Mouse (Mus musculus) lung, embryonic 14.5 days (tissue): ENCODE data around the gene Gps1. TPM values are rescaled to one million over a fixed set of nuclear protein-coding genes. Genes with fewer than 3 reads are reported as not detected.

Experiments
- ATAC-seq: fragments of 200-750 bp; cut with Nextera tagmentation; 2 replicates; pipeline ENCODE4 v1.8.0; 2017; ENCODE audit warnings: mild to moderate bottlenecking, moderate TSS enrichment, moderate library complexity; ENCODE audit not compliant: insufficient read depth
- DNase-seq: peaks from one replicate; pipeline ENCODE4 v3.0.0-alpha.2; 2015
- H3K27ac ChIP-seq: fragments of 300-500 bp; sonication (generic); 2 replicates; pipeline ENCODE4 v1.5.1; 2014; ENCODE audit warnings: low read depth, mild to moderate bottlenecking, moderate library complexity
- H3K27me3 ChIP-seq: fragments of 300-500 bp; sonication (generic); 2 replicates; pipeline ENCODE4 v1.6.1; 2014; ENCODE audit warnings: low read length, control low read depth; ENCODE audit not compliant: insufficient read depth
- H3K36me3 ChIP-seq: fragments of 300-500 bp; sonication (generic); 2 replicates; pipeline ENCODE4 v1.6.1; 2014; ENCODE audit warnings: control low read depth; ENCODE audit not compliant: insufficient read depth
- H3K4me1 ChIP-seq: fragments of 300-500 bp; sonication (generic); 2 replicates; pipeline ENCODE4 v1.6.1; 2014; ENCODE audit warnings: antibody characterized with exemption, control low read depth; ENCODE audit not compliant: insufficient read depth
- H3K4me2 ChIP-seq: fragments of 300-500 bp; sonication (generic); 2 replicates; pipeline ENCODE4 v1.6.1; 2014; ENCODE audit warnings: mild to moderate bottlenecking
- H3K4me3 ChIP-seq: fragments of 300-500 bp; sonication (generic); 2 replicates; pipeline ENCODE4 v1.5.1; 2014; ENCODE audit warnings: low read depth, low read length
- H3K9ac ChIP-seq: fragments of 300-500 bp; sonication (generic); 2 replicates; pipeline ENCODE4 v1.6.1; 2014
- H3K9me3 ChIP-seq: fragments of 300-500 bp; sonication (generic); 2 replicates; pipeline ENCODE4 v1.6.1; 2016; ENCODE audit warnings: low read depth, low read length, control low read depth
- CTCF ChIP-seq: IDR thresholded peaks from 2 replicates; pipeline ENCODE4 v1.5.1; 2016; ENCODE audit warnings: antibody characterized with exemption, low read depth
- WGBS: fragments of 180-500 bp; shearing (Covaris S2); extraction: QIAGEN DNeasy Blood & Tissue Kit; methylation state at CpG from one replicate; pipeline ENCODE4 v1.1.7; 2014; 5-methylcytosine and 5-hydroxymethylcytosine counted together
- polyA plus RNA-seq: library from polyadenylated mRNA; unstranded; fragments of >200 nt; fragmentation: Nextera tagmentation; extraction: Ambion mirVana; gene quantifications from 2 replicates; pipeline ENCODE4 v1.2.1, GENCODE M21; 2014

The Gps1 gene
- polyA plus RNA-seq, 1 experiment from 2014 or later: 257 TPM

GRCm38 (mm10) chr11:120817358-120817757 lies 33.3 kb downstream of the Gps1 start:
- no peaks in the 10 kb centered on the region for H3K9me3 ChIP-seq
- no peak overlapping the region for H3K27ac ChIP-seq
- WGBS: 85% methylated on average over 6 of the region's 6 CpGs
- H3K36me3 ChIP-seq: peaks cover 100% of the 10 kb centered on the region
- no peak overlapping the region for H3K4me2 ChIP-seq
- DNase-seq: no peak
- no peaks in the 10 kb centered on the region for H3K27me3 ChIP-seq
- no peak for TF ChIP-seq CTCF
- peaks cover 5% of the 10 kb centered on the region for H3K4me1 ChIP-seq
- no peak overlapping the region for H3K9ac ChIP-seq
- ATAC-seq: no peak
- no peak overlapping the region for H3K4me3 ChIP-seq

GRCm38 (mm10) chr11:120818251-120818650 lies 34.2 kb downstream of the Gps1 start:
- no peak overlapping the region for H3K4me3 ChIP-seq
- peaks cover 95% of the 10 kb centered on the region for H3K36me3 ChIP-seq
- peaks cover 10% of the 10 kb centered on the region for H3K4me1 ChIP-seq
- ATAC-seq (no peak), DNase-seq (no peak)
- H3K27ac ChIP-seq: no peak overlapping the region
- no peaks in the 10 kb centered on the region for H3K27me3 ChIP-seq
- no peak overlapping the region for H3K9ac ChIP-seq
- H3K9me3 ChIP-seq: no peaks in the 10 kb centered on the region
- no peak for TF ChIP-seq CTCF
- H3K4me2 ChIP-seq: no peak overlapping the region
- 94% methylated on average over 13 of the region's 13 CpGs for WGBS

GRCm38 (mm10) chr11:120819556-120819955 lies 35.5 kb downstream of the Gps1 start:
- no peak for DNase-seq
- H3K27me3 ChIP-seq: no peaks in the 10 kb centered on the region
- 89% methylated on average over 6 of the region's 6 CpGs for WGBS
- no peak overlapping the region for H3K4me2 ChIP-seq
- H3K4me3 ChIP-seq: no peak overlapping the region
- H3K9me3 ChIP-seq: no peaks in the 10 kb centered on the region
- peaks cover 82% of the 10 kb centered on the region for H3K36me3 ChIP-seq
- H3K4me1 ChIP-seq: peaks cover 10% of the 10 kb centered on the region
- no peak for ATAC-seq
- H3K9ac ChIP-seq: no peak overlapping the region
- TF ChIP-seq CTCF: no peak
- no peak overlapping the region for H3K27ac ChIP-seq

GRCm38 (mm10) chr11:120820546-120820945 lies 36.5 kb downstream of the Gps1 start:
- H3K36me3 ChIP-seq: peaks cover 72% of the 10 kb centered on the region
- 93% methylated on average over 14 of the region's 14 CpGs for WGBS
- ATAC-seq (no peak), DNase-seq (no peak)
- no peak for TF ChIP-seq CTCF
- H3K4me2 ChIP-seq: no peak overlapping the region
- H3K27ac ChIP-seq: no peak overlapping the region
- H3K4me3 ChIP-seq: no peak overlapping the region
- no peaks in the 10 kb centered on the region for H3K9me3 ChIP-seq
- peaks cover 17% of the 10 kb centered on the region for H3K4me1 ChIP-seq
- no peak overlapping the region for H3K9ac ChIP-seq
- no peaks in the 10 kb centered on the region for H3K27me3 ChIP-seq

- 80% methylated on average over 14 of the region's 14 CpGs for WGBS
- DNase-seq (no peak), ATAC-seq (no peak)
- Histone ChIP-seq H3K4me1 (peaks cover 19% of the 10 kb centered on the region), H3K27ac (no peak overlapping the region), H3K9ac (peak overlapping the region; percentile 30), H3K27me3 (no peaks in the 10 kb centered on the region), H3K36me3 (peaks cover 64% of the 10 kb centered on the region), H3K9me3 (no peaks in the 10 kb centered on the region), H3K4me2 (peak overlapping the region; percentile 97), H3K4me3 (no peak overlapping the region; the same call in 1 of the 2 replicates)
- TF ChIP-seq CTCF: no peak
These were observed 37.2 kb downstream of the Gps1 start for GRCm38 (mm10) chr11:120821076-120821922.

GRCm38 (mm10) chr11:120822321-120822720 lies 38.2 kb downstream of the Gps1 start:
- Histone ChIP-seq H3K4me3 (peak overlapping the region; percentile 89), H3K36me3 (peaks cover 54% of the 10 kb centered on the region), H3K4me1 (peaks cover 19% of the 10 kb centered on the region), H3K27ac (no peak overlapping the region), H3K27me3 (no peaks in the 10 kb centered on the region), H3K4me2 (peak overlapping the region; percentile 97), H3K9ac (peak overlapping the region; percentile 90), H3K9me3 (no peaks in the 10 kb centered on the region)
- ATAC-seq: no peak
- TF ChIP-seq CTCF: no peak
- WGBS: 47% methylated on average over 4 of the region's 4 CpGs
- no peak for DNase-seq

GRCm38 (mm10) chr11:120822831-120823550 lies 38.9 kb downstream of the Gps1 start:
- DNase-seq (peak; percentile 33), ATAC-seq (no peak)
- H3K27me3 ChIP-seq: no peaks in the 10 kb centered on the region
- peaks cover 47% of the 10 kb centered on the region for H3K36me3 ChIP-seq
- WGBS: 1% methylated on average over 14 of the region's 14 CpGs
- peak overlapping the region; percentile 97 for H3K4me2 ChIP-seq
- peak overlapping the region; percentile 90 for H3K9ac ChIP-seq
- H3K4me1 ChIP-seq: peaks cover 19% of the 10 kb centered on the region
- no peak for TF ChIP-seq CTCF
- no peaks in the 10 kb centered on the region for H3K9me3 ChIP-seq
- peak overlapping the region; percentile 89 for H3K4me3 ChIP-seq
- peak overlapping the region; percentile 97 for H3K27ac ChIP-seq
